Mouse (Mus musculus): ENCODE results near the gene Zbtb1.
"Not testable (repeated sequence)": the region's sequence is repeated elsewhere in the genome, so short reads cannot be mapped to it uniquely, and the experiment has no call there.

The Zbtb1 gene

GRCm38 (mm10) chr12:76405183-76405970, 35.3 kb downstream of the Zbtb1 start:
- DNase-seq, result peak; percentile 36

GRCm38 (mm10) chr12:76405971-76406370, 35.9 kb downstream of the Zbtb1 start:
- no peak for DNase-seq

DNA sequence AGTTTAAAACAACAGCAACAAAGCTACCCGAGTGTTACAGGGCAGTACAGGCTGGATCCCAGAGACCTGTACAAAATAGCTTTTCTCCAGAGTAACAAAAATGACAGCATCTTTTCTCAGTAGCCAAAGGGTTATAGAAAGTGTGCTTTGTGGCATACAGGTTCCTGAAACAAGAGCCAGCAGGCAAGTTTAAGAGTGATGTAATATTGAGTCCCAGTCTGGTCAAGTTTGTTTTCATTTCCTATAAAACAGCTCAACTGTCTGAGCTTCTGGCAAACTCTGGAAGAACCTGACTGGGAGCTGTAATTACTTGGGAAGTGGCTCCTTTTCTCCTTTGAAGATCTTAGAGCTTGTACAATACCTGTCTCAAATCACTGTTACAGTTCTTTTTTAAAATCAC, 37.1 kb downstream of the Zbtb1 start:
- no peak for DNase-seq

- DNase-seq, result no peak
Measured at GRCm38 (mm10) chr12:76409166-76409565, 39.1 kb downstream of the Zbtb1 start.

- DNase-seq, result no peak
Measured at GRCm38 (mm10) chr12:76415383-76416010, 45.4 kb downstream of the Zbtb1 start.

DNA sequence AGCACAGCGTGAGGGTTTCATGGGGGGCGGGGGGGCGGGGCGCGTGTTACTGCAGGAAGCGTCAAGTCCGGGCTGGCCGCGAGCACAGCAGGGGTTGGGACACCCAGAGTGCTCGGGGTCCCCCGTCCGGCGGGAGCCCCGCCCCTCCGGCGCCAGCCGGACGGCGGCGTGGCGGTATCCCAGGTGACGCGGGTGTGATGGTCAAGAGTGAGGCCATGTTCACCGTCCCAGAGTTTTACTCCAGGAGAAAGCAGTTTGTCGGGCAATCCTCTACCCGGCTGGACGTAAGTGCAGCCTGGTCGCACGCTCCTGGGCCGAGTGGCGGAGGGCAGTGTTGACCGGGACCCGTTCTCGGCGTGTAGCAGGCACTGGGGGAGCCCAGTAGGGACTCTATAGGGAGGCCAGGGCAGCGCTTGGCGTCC, 47.4 kb downstream of the Zbtb1 start, which contains the start of gene Ppp1r36:
Ppp1r36 (plus strand) TSS at position 106 of the 422 bp plus-strand sequence.
- DNase-seq, result no peak

- DNase-seq, result no peak
Measured at GRCm38 (mm10) chr12:76418346-76418745, 48.3 kb downstream of the Zbtb1 start.

DNA sequence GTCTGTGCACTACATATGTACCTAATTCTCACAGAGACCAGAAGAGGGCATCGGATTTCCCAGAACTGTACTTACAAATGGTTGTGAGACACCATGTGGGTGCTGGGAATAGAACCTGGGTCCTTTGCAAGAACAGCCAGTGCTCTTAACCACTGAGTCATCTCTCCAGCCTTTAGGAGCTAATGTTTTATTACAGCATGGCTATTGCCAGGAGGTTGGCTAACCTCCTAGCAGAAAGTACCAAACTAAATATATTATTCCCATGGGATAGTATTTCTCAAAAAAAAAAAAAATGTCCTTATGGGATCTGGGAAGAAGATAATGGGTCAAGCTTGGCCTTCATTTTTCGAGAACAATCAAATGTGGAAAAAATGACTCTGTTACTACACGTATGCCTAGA, 55.2 kb downstream of the Zbtb1 start:
- no peak for DNase-seq

DNA sequence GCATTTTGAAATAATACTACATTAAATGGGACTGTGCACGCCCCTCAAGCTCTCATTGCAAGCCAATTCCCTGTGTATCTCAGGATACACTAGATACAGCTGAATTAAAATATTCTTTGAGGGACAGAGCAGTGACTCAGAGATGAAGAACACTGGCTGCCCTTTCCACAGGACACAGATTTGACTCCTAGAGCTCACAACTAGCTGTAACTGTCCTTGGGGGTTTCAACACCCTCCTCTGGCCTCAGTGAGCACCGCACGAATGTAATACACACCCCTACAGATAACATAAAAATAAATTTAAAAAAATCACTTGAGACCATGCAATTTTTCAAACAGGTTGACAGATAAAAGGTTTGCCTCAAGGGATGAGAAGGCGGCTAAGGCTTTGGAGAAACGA, 57.5 kb downstream of the Zbtb1 start:
- no peak for DNase-seq

GRCm38 (mm10) chr12:76430879-76431406, 60.9 kb downstream of the Zbtb1 start:
- DNase-seq, result peak; percentile 7

GRCm38 (mm10) chr12:76431431-76431830, 61.4 kb downstream of the Zbtb1 start:
- no peak for DNase-seq

- no peak for DNase-seq
Measured at GRCm38 (mm10) chr12:76434111-76434510, 64.0 kb downstream of the Zbtb1 start.

DNA sequence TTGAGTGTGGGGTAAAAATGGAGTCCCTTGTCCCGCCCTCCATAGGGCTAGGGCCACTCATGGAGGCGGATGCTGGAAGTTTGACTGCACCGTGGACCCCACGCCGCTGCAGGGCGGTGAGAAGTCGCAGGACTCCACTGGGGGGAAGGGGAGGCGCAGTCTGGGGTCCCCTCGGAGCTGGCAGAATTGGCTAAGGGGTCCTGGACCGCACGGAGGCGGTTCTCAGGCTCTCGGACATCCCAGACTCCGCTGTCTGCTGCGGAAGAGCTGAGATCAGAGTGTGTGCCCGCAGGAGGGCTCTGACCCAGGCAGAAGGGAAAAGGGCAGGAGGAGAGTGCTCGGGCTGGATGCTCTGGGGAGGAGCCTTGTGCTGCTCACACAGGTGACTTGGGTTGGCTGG, 65.0 kb downstream of the Zbtb1 start:
- no peak for DNase-seq

GRCm38 (mm10) chr12:76435549-76435948, 65.5 kb downstream of the Zbtb1 start:
- DNase-seq, result no peak

- not testable (repeated sequence) for DNase-seq
Measured at GRCm38 (mm10) chr12:76443488-76443887, 73.4 kb downstream of the Zbtb1 start.

GRCm38 (mm10) chr12:76444359-76444772, 74.3 kb downstream of the Zbtb1 start:
- no peak for DNase-seq

DNA sequence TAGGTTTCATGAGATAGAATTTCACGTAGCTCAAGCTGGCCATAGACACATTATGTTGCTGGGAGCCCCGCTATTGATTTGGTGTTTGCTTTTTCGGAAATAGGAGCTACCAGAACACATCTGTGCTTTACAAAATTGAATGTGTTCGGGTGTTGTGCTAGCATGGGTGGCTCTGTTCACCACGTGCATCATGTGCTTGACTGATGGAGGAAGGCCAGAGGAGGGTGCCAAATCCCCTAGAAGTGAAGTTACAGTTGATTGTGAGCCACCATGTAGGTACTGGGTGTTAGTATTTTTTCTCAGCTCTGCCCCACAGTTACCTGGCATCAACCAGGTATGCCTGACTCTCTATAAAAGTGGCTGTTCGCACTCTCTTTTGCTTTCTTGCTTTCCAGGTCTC, 74.8 kb downstream of the Zbtb1 start:
- no peak for DNase-seq

DNA sequence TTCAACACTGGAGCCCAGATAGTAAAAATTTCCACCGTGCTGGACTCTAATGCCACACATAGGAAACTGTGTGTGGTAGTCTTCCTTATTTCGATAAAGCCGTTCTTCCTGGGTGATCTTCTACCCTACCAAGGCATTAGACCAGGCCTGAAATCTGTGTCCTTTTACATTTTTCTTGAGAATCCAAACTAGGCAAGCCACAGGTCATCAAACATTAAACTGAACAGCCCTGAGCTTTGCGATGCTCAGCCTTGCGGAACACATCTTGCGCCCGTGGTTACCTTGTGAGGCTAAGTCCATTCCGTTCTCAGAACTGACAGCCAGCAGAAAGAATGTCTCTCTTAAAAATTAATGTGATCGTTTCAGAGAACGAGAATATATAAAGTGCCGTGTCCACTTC, 76.1 kb downstream of the Zbtb1 start:
- DNase-seq, result no peak
